Mouse (Mus musculus) thymus, postnatal 25 days (tissue): Measurements from ENCODE around the gene Ahctf1.

Source experiments
- DNase-seq: peaks from one replicate; pipeline ENCODE4 v3.0.0; 2022

Gene Ahctf1

DNA sequence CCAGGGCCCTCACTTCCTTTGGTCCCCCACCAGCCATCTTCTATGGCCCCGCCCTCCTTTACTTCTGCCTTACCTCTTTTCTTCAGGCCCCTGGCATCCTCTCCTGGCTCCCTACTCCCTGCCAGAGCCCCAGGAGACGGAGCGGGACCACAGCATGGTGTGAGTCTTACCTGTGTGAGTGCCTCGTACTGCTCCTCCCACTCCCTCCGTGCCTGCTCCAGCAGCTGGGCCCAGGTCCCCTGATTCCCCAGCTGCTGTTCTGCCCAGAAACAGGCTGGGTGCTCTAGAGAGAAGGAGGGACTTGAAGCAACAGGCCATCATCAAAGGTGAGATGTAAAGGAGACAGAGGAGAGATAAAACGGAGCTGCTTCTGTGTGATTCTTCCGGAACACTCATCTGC is 90.8 kb downstream of the Ahctf1 start:
- no peak for DNase-seq

DNA sequence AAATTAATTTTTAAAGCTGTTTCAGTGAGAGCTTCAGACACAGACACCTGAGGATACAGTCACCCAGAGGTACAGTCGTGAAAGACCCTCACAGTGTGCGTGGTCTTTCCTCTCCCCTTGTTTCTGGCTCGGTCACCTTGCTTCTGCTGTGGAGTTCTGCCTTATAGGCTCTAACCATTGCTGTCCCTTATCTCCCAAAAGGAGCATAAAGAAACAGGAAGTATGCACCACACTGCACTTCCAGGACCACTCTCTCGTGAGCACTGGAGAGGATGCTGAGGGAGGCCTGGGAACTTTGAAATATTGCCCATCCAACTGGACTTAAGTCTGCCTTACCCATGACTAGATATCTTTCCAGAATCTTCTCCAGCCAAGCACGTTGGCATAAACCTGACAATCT is 92.7 kb downstream of the Ahctf1 start:
- DNase-seq = no peak

DNA sequence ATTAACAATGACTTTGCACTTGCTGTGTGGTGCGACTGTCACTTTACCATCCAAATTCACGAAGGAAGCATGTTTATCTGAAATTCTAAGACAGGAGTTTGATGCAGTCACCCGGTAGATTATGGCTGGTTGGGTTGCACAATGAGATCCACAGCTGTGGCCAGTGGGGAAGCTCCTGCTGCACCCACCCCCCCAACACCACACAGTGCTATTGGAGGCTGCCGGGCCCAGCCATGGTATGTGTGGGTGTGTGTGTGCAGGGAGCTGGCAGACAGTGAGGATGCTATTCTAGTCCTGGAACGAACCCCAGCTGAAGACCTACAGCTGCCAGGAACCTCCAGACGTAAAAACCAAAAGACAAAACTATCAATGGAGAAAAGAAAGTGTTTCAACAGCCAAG is 94.1 kb downstream of the Ahctf1 start:
- no peak for DNase-seq

DNA sequence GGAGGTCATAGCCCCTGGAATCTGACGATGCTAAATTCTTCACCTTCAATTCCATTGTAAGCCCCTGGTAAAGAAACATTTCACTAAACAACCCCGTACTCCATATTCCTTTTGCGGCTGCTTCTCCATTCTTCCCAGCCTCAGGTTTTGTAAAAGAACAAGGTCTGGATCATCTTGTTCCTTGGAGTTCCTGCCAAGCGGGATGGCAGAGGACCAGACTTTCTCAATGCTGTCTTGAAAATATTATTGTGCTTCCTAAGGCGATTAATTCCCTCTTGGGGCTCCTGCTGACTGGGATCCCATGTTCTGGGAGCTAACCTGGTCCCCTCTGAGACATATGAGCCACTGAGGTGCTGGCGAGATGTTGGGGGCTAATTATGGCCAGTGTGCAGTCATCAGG is 98.3 kb downstream of the Ahctf1 start:
- DNase-seq = no peak

DNA sequence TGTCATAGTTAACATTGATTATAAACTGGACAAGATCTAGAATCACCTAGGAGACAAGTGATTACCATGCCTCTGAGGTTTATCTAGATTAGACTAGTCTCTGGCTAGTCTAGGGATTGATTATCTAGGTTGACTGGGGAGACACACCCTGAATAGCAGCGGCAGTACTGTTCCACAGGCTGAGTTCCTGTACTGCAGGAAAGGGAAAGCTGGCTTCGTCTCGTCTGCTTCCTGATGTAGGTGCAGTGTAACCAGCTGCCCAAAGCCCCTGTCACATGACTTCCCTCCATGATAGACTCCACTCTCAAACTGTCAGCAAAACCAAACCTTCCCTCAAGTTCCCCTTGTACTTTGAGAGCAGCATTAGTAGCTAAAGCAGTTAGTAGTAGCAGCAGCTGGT is 99.3 kb downstream of the Ahctf1 start:
- DNase-seq = no peak
